Mouse (Mus musculus): Measurements from ENCODE around the gene Tdrd5. TPM values are rescaled to one million over a fixed set of nuclear protein-coding genes. Genes with fewer than 3 reads are reported as not detected.

Gene Tdrd5
- total and polyA plus RNA-seq, 3 experiments, result not detected

DNA sequence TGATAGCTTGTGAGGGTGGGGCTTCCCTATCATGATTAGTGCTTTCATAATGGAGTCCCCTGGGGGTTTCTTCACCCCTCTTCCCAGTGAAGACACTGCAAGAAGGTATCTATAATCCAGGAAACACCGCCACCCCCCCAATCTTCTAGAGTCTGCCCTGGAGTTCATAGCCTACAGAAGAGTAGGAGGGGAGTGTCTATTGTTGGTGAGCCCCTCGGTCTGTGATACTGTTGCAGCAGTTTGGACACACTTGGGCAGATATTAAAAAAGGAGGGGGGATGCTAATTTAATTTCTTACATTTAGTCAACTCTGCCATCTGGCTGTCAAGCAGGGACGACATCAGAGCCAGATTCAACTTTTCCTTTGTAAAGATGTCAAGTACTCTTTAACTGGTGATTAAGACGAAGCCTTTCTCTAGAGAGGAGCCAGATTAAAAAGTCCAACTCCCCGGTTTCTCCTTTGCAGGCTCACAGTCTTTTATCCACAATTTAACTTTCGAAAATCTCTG, 91.6 kb downstream of the Tdrd5 start:
- DNase-seq (ENCODE audit: extremely low read depth), result no peak
- dilution Hi-C loops (cut with MboI; ENCODE audit: extremely low pct_ligation_motif_present, extremely low pct_unique_long_range_greater_than_20kb, low sequenced_read_pairs) (no loop called here), in situ Hi-C loops (cut with MboI; ENCODE audit: low pct_ligation_motif_present, low pct_unique_long_range_greater_than_20kb, low sequenced_read_pairs) (no loop called here)
- Histone ChIP-seq H3K4me2 (ENCODE audit: insufficient read depth, low read depth, poor library complexity, severe bottlenecking) (no peak overlapping the region), H3K4me3 (replicated peaks in 1 of 3; ENCODE audit: low read depth in 2 of 3, low read length in 2 of 3, poor library complexity in 1 of 3) (no peak overlapping the region), H3K36me3 (replicated peaks in 1 of 2; ENCODE audit: control insufficient read depth in 1 of 2, insufficient read depth in 1 of 2, low read length in 1 of 2) (no peaks in the 10 kb centered on the region), H3K27me3 (replicated peaks) (no peaks in the 10 kb centered on the region), H3K4me1 (ENCODE audit: control insufficient read depth in 1 of 2, insufficient read depth in 2 of 2) (peaks cover 3 to 14% of the 10 kb centered on the region in 2 experiments; a peak in 2 of 4 replicates), H3K9ac (ENCODE audit: insufficient read depth, low read depth) (no peak overlapping the region), H3K27ac (ENCODE audit: insufficient read depth, low read depth) (no peak overlapping the region), H3K9me3 (replicated peaks; ENCODE audit: low read length) (no peaks in the 10 kb centered on the region), H3K79me2 (replicated peaks; ENCODE audit: control insufficient read depth, extremely low read depth, insufficient read depth, poor library complexity, severe bottlenecking) (no peaks in the 10 kb centered on the region)
- TF ChIP-seq JUN (IDR thresholded peaks at IDR 0.05; ENCODE audit: insufficient read depth, low read depth, low read length) (no peak), ZNF384 (IDR thresholded peaks at IDR 0.05; ENCODE audit: low read depth, low read length) (no peak), RAD21 (IDR thresholded peaks at IDR 0.05; ENCODE audit: low read depth, low read length) (no peak), IRF4 (IDR thresholded peaks at IDR 0.05; ENCODE audit: low read depth, low read length) (no peak)

Other genes with a start within 250 kb of the Tdrd5 start
- not detected in 2 replicates for gene Fam163a, start 98.6 kb downstream of the Tdrd5 start, total RNA-seq (2012; rRNA removed)
- not detected in 2 replicates for gene Fam163a, start 98.6 kb downstream of the Tdrd5 start, total RNA-seq (2014; rRNA removed)
- not detected in 2 replicates for gene Fam163a, start 98.6 kb downstream of the Tdrd5 start, polyA plus RNA-seq (2012; ENCODE audit: insufficient read length, low read depth)
- gene Nphs2, start 7.1 kb upstream of the Tdrd5 start, total RNA-seq (2012; rRNA removed), result not detected in 2 replicates
- not detected in 2 replicates for gene Nphs2, start 7.1 kb upstream of the Tdrd5 start, total RNA-seq (2014; rRNA removed)
- gene Nphs2, start 7.1 kb upstream of the Tdrd5 start, polyA plus RNA-seq (2012; ENCODE audit: insufficient read length, low read depth), result not detected in 2 replicates
- 475 and 885 TPM in 2 replicates for gene Gm2000, start 62.4 kb upstream of the Tdrd5 start, total RNA-seq (2012; rRNA removed)
- gene Gm2000, start 62.4 kb upstream of the Tdrd5 start, total RNA-seq (2014; rRNA removed), result 1,436 and 1,655 TPM in 2 replicates
- 2,494 and 2,614 TPM in 2 replicates for gene Gm2000, start 62.4 kb upstream of the Tdrd5 start, polyA plus RNA-seq (2012; ENCODE audit: insufficient read length, low read depth)
- gene Axdnd1, start 117.5 kb upstream of the Tdrd5 start, total RNA-seq (2012; rRNA removed), result not detected in 2 replicates
- not detected in 2 replicates for gene Axdnd1, start 117.5 kb upstream of the Tdrd5 start, total RNA-seq (2014; rRNA removed)
- not detected in 2 replicates for gene Axdnd1, start 117.5 kb upstream of the Tdrd5 start, polyA plus RNA-seq (2012; ENCODE audit: insufficient read length, low read depth)
- gene Soat1, start 170.7 kb upstream of the Tdrd5 start, total RNA-seq (2012; rRNA removed), result 10.3 and 12.0 TPM in 2 replicates
- 13.5 and 16.9 TPM in 2 replicates for gene Soat1, start 170.7 kb upstream of the Tdrd5 start, total RNA-seq (2014; rRNA removed)
- 8.6 and 9.8 TPM in 2 replicates for gene Soat1, start 170.7 kb upstream of the Tdrd5 start, polyA plus RNA-seq (2012; ENCODE audit: insufficient read length, low read depth)
- 12.8 and 15.2 TPM in 2 replicates for gene Gm10031, start 220.3 kb upstream of the Tdrd5 start, total RNA-seq (2012; rRNA removed)
- 42.9 and 44.8 TPM in 2 replicates for gene Gm10031, start 220.3 kb upstream of the Tdrd5 start, total RNA-seq (2014; rRNA removed)
- gene Gm10031, start 220.3 kb upstream of the Tdrd5 start, polyA plus RNA-seq (2012; ENCODE audit: insufficient read length, low read depth), result 17.3 and 22.8 TPM in 2 replicates

Measured in CH12.LX (cell line).